Mouse (Mus musculus): Measurements from ENCODE around the gene Cldn3.
A peak's percentile ranks its signal among the peaks of the same experiment; 100 is the strongest.
"Not testable (repeated sequence)": the region's sequence is repeated elsewhere in the genome, so short reads cannot be mapped to it uniquely, and the experiment has no call there.

Cldn3 gene

GRCm38 (mm10) chr5:134985633-134986297 lies at the start of gene Cldn3:
TSS of gene Cldn3 (plus strand) at chr5:134986214.
- DNase-seq (ENCODE audit: low read depth, low spot score), result peak; percentile 21

DNA sequence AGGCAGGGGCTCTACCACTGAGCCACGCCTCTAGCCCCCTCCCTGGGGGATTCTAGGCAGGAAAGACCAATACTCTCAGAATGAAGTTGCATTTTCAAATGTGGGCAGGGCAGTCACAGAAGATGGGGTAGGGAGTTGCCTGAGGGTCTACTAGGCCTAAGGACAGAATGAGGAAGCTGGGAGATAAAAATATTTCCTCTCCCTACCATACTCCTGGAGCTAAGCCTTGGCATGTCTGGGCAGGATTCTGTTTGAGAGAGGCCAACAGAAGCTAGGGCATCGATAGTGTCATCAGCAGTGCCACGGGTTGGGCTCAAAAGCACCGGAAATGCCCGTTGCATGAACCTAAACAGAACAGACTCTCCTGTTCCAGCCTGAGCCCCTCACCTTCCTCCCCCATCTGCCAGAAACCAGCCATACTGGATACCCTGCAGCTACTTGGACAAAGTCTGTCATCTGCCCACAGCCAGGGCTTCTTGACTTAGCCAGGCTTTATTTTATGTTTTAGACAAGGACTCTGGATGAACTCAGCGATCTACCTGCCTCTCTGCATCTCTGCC lies 49.3 kb upstream of the Cldn3 start:
- no peak for DNase-seq (ENCODE audit: low read depth, low spot score)

DNA sequence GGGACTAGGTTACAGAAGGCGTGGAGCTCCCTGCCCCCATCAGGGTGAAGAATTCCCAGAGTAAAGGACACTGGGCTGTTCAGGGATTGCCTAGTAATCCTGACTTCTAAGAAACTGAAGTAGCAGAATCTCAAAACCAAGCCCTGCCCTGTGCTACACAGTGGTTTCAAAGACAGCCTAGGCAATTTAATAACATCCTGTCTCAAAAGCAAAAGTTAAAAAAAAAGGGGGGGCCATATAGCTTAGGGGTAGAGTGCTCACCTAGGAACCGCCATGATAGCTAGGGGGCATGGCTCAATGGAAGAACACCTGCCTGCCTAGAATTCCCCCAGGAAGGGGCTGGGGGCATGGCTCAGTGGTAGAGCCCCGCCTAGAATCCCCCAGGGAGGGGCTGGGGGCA lies 46.9 kb upstream of the Cldn3 start:
- DNase-seq (ENCODE audit: low read depth, low spot score), result no peak

DNA sequence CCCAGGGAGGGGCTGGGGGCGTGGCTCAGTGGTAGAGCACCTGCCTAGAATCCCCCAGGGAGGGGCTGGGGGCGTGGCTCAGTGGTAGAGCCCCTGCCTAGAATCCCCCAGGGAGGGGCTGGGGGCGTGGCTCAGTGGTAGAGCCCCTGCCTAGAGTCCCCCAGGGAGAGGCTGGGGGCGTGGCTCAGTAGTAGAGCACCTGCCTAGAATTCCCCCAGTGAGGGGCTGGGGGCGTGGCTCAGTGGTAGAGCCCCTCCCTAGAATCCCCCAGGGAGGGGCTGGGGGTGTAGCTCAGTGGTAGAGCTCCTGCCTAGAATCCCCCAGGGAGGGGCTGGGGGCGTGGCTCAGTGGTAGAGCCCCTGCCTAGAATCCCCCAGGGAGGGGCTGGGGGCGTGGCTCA lies 46.5 kb upstream of the Cldn3 start:
- not testable (repeated sequence) for DNase-seq (ENCODE audit: low read depth, low spot score)

GRCm38 (mm10) chr5:134941472-134942209 lies 44.4 kb upstream of the Cldn3 start:
- no peak for DNase-seq (ENCODE audit: low read depth, low spot score)

- no peak for DNase-seq (ENCODE audit: low read depth, low spot score)
These were observed 43.3 kb upstream of the Cldn3 start for GRCm38 (mm10) chr5:134942740-134943139.

DNA sequence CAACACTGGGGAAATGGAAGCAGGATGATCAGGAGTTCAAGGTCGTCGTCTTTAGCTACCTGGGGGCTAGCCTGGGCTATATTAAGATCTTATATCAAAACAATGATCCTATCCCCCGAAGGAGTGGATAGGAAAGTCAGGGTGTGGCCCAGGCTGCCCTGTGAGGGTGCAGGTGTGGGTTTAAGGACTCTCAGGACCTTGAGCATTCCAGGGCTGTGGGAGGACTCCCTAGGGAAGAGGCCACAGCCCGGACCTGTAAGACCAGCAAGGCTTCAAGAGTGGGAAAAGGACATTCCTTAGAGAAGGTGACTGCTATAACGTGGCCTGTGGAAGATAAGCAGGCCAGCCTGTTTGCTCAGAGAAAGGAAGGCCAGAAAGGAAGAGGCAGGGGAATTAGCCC lies 41.8 kb upstream of the Cldn3 start:
- DNase-seq (ENCODE audit: low read depth, low spot score), result no peak

GRCm38 (mm10) chr5:134945266-134945959 lies 40.6 kb upstream of the Cldn3 start:
- no peak for DNase-seq (ENCODE audit: low read depth, low spot score)

- DNase-seq (ENCODE audit: low read depth, low spot score), result no peak
These were observed 39.8 kb upstream of the Cldn3 start for GRCm38 (mm10) chr5:134946063-134946856.

DNA sequence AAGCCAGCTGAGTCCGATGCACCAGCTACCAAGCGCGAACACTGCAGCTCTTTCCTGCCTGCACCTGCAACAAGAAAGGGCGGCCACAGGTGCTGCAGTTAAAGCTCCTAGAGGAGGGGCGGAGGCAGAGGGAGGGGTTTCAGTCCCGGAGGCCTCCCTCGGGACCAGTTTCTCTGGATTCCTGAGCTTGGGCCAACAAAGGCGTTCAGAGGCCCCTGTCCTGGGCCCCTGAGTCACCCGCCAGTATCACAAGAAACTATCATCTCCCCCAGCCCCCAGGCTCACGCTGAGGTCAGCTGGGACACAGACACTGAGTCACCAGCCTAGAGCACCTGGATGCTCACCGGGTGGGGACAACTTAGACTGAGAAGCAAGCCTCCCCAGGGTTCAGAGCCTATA lies 39.2 kb upstream of the Cldn3 start, which contains the start of gene Cldn4:
Gene Cldn4 (minus strand): TSS at position 78 of the 399 bp plus-strand sequence.
- DNase-seq (ENCODE audit: low read depth, low spot score), result peak; percentile 50

DNA sequence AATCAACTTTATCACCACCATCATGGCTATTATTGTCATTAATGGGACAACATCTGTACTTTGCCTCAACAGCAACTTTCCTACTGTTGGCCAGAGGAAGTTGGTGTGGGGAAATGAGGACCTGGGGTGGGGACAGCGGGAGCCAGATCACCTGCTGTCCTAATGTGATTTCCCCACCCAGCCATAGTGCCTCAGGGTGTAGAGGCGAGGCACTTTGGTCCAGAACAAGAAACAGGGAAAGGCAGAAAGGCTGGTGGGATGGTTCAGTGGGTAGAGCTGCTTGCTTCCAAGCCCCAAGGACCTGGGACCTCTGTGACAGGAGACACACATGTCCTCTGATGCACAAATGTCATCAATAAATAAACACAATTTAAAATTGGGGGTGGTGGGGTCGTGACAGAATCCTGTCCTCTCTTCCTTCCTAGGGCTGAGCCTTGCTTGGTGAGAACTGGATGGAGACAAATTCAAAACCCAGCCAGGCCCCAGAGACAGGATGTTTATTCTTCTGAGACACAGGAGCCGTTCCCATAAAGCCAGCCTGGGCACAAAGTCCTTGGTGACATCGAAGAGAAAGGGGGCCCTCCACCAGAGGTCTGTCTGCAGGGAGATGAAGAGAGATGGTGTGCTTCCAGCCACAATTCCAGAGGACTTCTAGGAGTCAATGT lies 38.5 kb upstream of the Cldn3 start:
- DNase-seq (ENCODE audit: low read depth, low spot score), result no peak

DNA sequence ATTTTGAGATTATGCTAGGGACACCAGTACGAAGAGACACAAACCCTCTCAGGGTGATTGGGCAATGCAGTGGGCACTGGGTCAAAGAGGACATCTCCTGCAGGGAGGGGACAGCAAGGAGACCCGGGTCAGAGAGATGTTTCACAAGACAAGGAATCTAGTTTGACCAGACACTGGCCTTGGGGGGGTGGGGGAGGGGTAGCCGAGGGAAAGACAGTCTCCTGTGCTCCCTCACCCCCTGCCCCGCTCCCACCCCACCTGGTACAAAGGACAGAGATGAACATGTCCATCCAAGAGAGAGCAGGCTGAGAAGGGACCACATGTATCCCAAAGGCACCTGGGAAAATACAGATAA lies 38.0 kb upstream of the Cldn3 start:
- no peak for DNase-seq (ENCODE audit: low read depth, low spot score)

GRCm38 (mm10) chr5:134951053-134951884 lies 34.7 kb upstream of the Cldn3 start:
- no peak for DNase-seq (ENCODE audit: low read depth, low spot score)

GRCm38 (mm10) chr5:134955491-134955890 lies 30.5 kb upstream of the Cldn3 start:
- no peak for DNase-seq (ENCODE audit: low read depth, low spot score)

DNA sequence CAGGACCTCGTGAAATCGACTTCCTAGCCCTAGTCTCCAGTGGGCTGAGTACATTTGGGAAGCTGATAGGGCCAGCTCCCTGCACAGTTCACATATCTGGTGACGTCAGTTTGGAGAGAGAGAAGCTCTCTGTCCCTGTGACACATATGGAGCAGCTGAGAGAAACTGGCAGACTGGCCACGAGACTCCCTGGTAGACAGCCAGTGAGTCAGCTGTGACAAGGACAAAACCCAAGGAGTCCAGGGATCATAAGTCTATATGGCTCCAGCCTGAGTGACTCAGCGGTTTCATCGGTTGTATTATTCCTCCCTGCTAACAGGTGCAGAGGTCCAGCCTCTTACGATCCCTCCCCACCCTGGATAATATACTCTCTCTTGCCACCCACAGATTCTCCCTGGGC lies 26.9 kb upstream of the Cldn3 start:
- no peak for DNase-seq (ENCODE audit: low read depth, low spot score)

DNA sequence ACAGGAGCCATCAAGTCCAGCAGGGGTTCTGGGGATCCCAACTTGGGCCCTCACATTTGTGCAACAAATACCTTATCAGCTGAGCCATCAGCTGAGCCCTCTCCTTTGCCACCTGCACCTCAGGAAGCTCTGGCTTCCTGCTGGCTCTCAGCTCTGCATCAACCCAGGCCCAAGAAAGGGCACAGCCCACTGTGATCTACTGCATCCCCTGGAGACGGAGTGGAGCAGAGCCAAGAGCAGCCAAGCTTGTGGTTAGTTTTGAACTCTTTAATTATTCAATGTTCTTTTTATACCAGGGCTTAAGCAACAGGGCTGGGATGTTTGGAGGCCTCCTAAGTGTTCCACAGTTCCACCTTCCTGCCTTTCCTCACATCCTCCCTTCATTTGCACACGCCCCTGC lies 25.6 kb upstream of the Cldn3 start:
- DNase-seq (ENCODE audit: low read depth, low spot score), result no peak

- no peak for DNase-seq (ENCODE audit: low read depth, low spot score)
These were observed 24.5 kb upstream of the Cldn3 start for GRCm38 (mm10) chr5:134961519-134961918.

GRCm38 (mm10) chr5:134963546-134963945 lies 22.5 kb upstream of the Cldn3 start:
- no peak for DNase-seq (ENCODE audit: low read depth, low spot score)

DNA sequence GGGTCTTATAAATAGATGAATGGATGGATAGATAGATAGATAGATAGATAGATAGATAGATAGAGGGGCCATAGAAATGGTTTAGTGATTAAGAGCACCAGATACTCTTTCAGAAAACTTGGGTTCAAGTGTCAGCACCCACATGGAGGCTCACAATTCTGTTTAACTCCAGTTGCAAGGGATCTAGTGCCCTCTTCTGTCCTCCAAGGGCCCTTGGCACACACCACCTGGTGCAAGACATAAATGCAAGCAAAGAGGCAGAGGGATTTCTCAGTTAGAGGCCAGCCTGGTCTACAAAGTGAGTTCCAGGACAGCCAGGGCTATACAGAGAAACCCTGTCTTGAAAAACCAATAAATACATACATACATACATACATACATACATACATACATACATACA lies 21.4 kb upstream of the Cldn3 start:
- DNase-seq (ENCODE audit: low read depth, low spot score), result not testable (repeated sequence)

DNA sequence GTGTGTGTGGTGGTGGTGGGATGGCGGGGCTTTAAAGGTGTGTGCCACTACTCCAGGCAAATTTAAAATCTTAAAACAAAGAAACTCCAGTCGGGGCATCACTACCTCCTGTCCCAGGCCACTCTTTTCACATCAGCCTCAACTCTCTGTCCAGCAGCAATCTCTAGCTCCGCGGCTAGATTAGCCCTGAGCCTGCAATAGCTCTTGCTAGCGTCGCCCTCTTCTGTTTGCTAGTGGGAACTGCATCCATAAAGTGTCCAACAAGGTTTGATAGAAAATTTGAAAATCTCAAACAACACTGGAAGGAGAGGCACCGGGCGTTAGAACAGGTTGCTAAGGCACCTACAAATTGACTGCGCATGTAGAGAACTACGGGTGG lies 20.6 kb upstream of the Cldn3 start:
- peak; percentile 83 for DNase-seq (ENCODE audit: low read depth, low spot score)

Data from mesoderm, embryonic 11.5 days (tissue).